11 mouse cellular contexts compared by ENCODE assay signal in the genomic region with DNA sequence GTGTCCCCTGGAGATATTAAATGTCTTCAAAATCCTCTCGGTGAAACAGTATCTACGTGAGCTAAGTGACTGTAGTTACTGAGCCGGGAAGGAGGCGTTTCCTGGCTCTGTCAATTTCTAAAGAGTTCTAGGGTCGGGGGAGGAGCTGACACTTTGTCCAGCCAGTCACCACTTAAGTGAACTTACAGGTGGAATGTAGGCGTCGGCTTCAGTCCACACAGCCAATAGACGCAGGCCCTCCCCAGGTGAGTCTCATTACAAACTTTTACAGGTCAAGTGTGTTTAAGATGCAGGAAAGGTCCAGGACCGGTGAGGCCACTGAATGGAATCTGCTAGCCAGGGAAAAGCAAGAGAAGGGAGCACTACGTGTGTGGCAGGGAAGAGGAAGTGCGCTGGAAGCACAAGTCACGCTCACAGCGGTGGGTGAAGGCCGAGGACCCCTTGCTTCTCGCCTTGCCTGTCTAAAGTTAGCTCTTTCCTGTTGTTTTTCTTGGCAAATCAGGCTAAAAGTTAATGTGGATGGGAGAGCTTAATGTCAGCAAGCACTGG.
A peak's percentile ranks its signal among the peaks of the same experiment; 100 is the strongest.
DNase-seq lines count a peak whose midpoint lies in the region; ATAC-seq and TF ChIP-seq lines count a peak whose summit lies in the region.
"Had no signal": no experiment of that assay in that cellular context is flagged by ENCODE, and none has a peak within 500 bp of the region (broad histone marks: within the 10 kb centered on the region; RNA-seq: fewer than 3 reads in every experiment).

No protein-coding gene starts in this region.

- H3K9ac ChIP-seq in midbrain, embryonic 11.5 days (ENCODE audit: low read length), result no peak overlapping the region
- no peak overlapping the region for H3K9ac ChIP-seq in midbrain, postnatal 0 days (replicated peaks; ENCODE audit: low read length, poor library complexity, severe bottlenecking)
- no peak overlapping the region for H3K9ac ChIP-seq in lung, embryonic 15.5 days
- H3K9ac ChIP-seq: midbrain, embryonic 12.5 days had no signal

- DNase-seq in midbrain, embryonic 11.5 days (ENCODE audit: low spot score, missing footprints), result peak; percentile 82
- no peak for DNase-seq in midbrain, postnatal 0 days (ENCODE audit: low spot score)
- peak; percentile 21 to 41 for DNase-seq in kidney, adult 8-10 months
- peak; percentile 15 for DNase-seq in yolk sac, embryonic 10.5 days (ENCODE audit: low spot score)
- no peak for DNase-seq in thymus, postnatal 25 days
- DNase-seq in adrenal gland, adult 18-20 months (ENCODE audit: low spot score in 2 of 2), result no peak
- no peak for DNase-seq in thymus, adult 2 months
- DNase-seq: cerebellum, postnatal 25 days; thymus, postnatal 14 days had no signal

- no peak for TF ChIP-seq POLR2A in thymus, adult 2 months (IDR thresholded peaks at IDR 0.05; ENCODE audit: control insufficient read depth, extremely low read depth, insufficient read depth, low read length, poor library complexity)

- no peak for ATAC-seq in midbrain, embryonic 11.5 days (ENCODE audit: low FRiP score)
- no peak for ATAC-seq in midbrain, postnatal 0 days (ENCODE audit: low FRiP score)
- ATAC-seq in lung, embryonic 15.5 days (ENCODE audit: borderline replicate concordance, extremely low read depth, low FRiP score, low TSS enrichment), result peak; percentile 46; the same call in 1 of the 2 replicates

- TF ChIP-seq CTCF in midbrain, postnatal 0 days (IDR thresholded peaks at IDR 0.05), result no peak
- no peak for TF ChIP-seq CTCF in thymus, adult 2 months (IDR thresholded peaks at IDR 0.05; ENCODE audit: borderline replicate concordance, control insufficient read depth, extremely low read depth, insufficient read depth, low read length, poor library complexity)

- 51% methylated on average over 15 of the region's 15 CpGs for WGBS in midbrain, embryonic 11.5 days
- 60% methylated on average over 15 of the region's 15 CpGs for WGBS in midbrain, postnatal 0 days
- 31% methylated on average over 15 of the region's 15 CpGs for WGBS in lung, embryonic 15.5 days
- WGBS in thymus, adult 2 months, result 60% methylated on average over 15 of the region's 15 CpGs

- no peaks in the 10 kb centered on the region for H3K36me3 ChIP-seq in midbrain, embryonic 11.5 days (ENCODE audit: control insufficient read depth, insufficient read depth, low read length)
- H3K36me3 ChIP-seq in midbrain, postnatal 0 days (ENCODE audit: insufficient read depth, low read length), result no peaks in the 10 kb centered on the region
- no peaks in the 10 kb centered on the region for H3K36me3 ChIP-seq in lung, embryonic 15.5 days
- H3K36me3 ChIP-seq in thymus, adult 2 months (ENCODE audit: control insufficient read depth, insufficient read depth, low read length), result no peaks in the 10 kb centered on the region
- H3K36me3 ChIP-seq: midbrain, embryonic 12.5 days had no signal

- no peaks in the 10 kb centered on the region for H3K9me3 ChIP-seq in midbrain, embryonic 11.5 days (ENCODE audit: control insufficient read depth, low read length)
- no peaks in the 10 kb centered on the region for H3K9me3 ChIP-seq in midbrain, postnatal 0 days (ENCODE audit: low read length)
- H3K9me3 ChIP-seq in lung, embryonic 15.5 days, result no peaks in the 10 kb centered on the region
- H3K9me3 ChIP-seq: midbrain, embryonic 12.5 days had no signal

- peaks cover 3% of the 10 kb centered on the region; the same call in 1 of the 2 replicates for H3K4me1 ChIP-seq in midbrain, embryonic 11.5 days (ENCODE audit: control insufficient read depth, insufficient read depth, low read length)
- no peaks in the 10 kb centered on the region for H3K4me1 ChIP-seq in midbrain, postnatal 0 days (ENCODE audit: insufficient read depth, low read length)
- H3K4me1 ChIP-seq in lung, embryonic 15.5 days, result peaks cover 15% of the 10 kb centered on the region; the same call in 1 of the 2 replicates
- no peaks in the 10 kb centered on the region for H3K4me1 ChIP-seq in thymus, adult 2 months (replicated peaks; ENCODE audit: control insufficient read depth, insufficient read depth, low read length)

- no peak overlapping the region for H3K4me2 ChIP-seq in midbrain, embryonic 11.5 days
- no peak overlapping the region for H3K4me2 ChIP-seq in midbrain, postnatal 0 days (ENCODE audit: low read depth, low read length, poor library complexity, severe bottlenecking)
- peak overlapping the region; percentile 40 for H3K4me2 ChIP-seq in lung, embryonic 15.5 days
- H3K4me2 ChIP-seq: midbrain, embryonic 12.5 days had no signal

- H3K27ac ChIP-seq in midbrain, embryonic 11.5 days (ENCODE audit: low read depth, low read length), result no peak overlapping the region
- no peak overlapping the region for H3K27ac ChIP-seq in midbrain, postnatal 0 days (ENCODE audit: low read depth, low read length)
- no peak overlapping the region for H3K27ac ChIP-seq in lung, embryonic 15.5 days
- H3K27ac ChIP-seq in thymus, adult 2 months (ENCODE audit: control insufficient read depth, insufficient read depth, low read length), result no peak overlapping the region
- H3K27ac ChIP-seq: midbrain, embryonic 12.5 days had no signal

- H3K4me3 ChIP-seq in midbrain, embryonic 11.5 days (ENCODE audit: low read depth, low read length), result no peak overlapping the region
- no peak overlapping the region for H3K4me3 ChIP-seq in midbrain, postnatal 0 days (ENCODE audit: low read depth, low read length)
- no peak overlapping the region for H3K4me3 ChIP-seq in lung, embryonic 15.5 days
- H3K4me3 ChIP-seq in thymus, adult 2 months (ENCODE audit: control insufficient read depth, insufficient read depth, low read length), result no peak overlapping the region
- H3K4me3 ChIP-seq: midbrain, embryonic 12.5 days had no signal

- no peaks in the 10 kb centered on the region for H3K27me3 ChIP-seq in midbrain, embryonic 11.5 days (ENCODE audit: control insufficient read depth, insufficient read depth, low read length)
- no peaks in the 10 kb centered on the region for H3K27me3 ChIP-seq in midbrain, postnatal 0 days (ENCODE audit: insufficient read depth, low read length)
- no peaks in the 10 kb centered on the region for H3K27me3 ChIP-seq in lung, embryonic 15.5 days
- H3K27me3 ChIP-seq in thymus, adult 2 months (ENCODE audit: control insufficient read depth, insufficient read depth, low read length), result no peaks in the 10 kb centered on the region
- H3K27me3 ChIP-seq: midbrain, embryonic 12.5 days had no signal

Comparison
In these comparisons a context has a peak if more than half of its experiments do, and no peak if none do; other contexts are left out.
1. DNase-seq: peak in midbrain, embryonic 11.5 days (single experiment), kidney, adult 8-10 months (2 of 2) and yolk sac, embryonic 10.5 days (single experiment); none in midbrain, postnatal 0 days (single experiment), thymus, postnatal 25 days (single experiment), adrenal gland, adult 18-20 months (0 of 2) and thymus, adult 2 months (single experiment).